Mouse (Mus musculus) embryonic facial prominence, embryonic 10.5 days (tissue): ENCODE measurements around the gene Pxt1. TPM values are rescaled to one million over a fixed set of nuclear protein-coding genes. Genes with fewer than 3 reads are reported as not detected.
A peak's percentile ranks its signal among the peaks of the same experiment; 100 is the strongest.

Source experiments
- DNase-seq: peaks from one replicate; pipeline ENCODE4 v3.0.0-alpha.2; 2017; ENCODE audit warnings: low spot score
- H3K27ac ChIP-seq: fragments of 300-500 bp; sonication (generic); replicated peaks from 2 replicates; pipeline ENCODE4 v1.5.1; 2016; ENCODE audit warnings: mild to moderate bottlenecking
- H3K27me3 ChIP-seq: fragments of 300-500 bp; sonication (generic); replicated peaks from 2 replicates; pipeline ENCODE4 v1.6.1; 2016; ENCODE audit warnings: low read depth, mild to moderate bottlenecking; ENCODE audit not compliant: poor library complexity, severe bottlenecking
- H3K36me3 ChIP-seq: fragments of 300-500 bp; sonication (generic); replicated peaks from 2 replicates; pipeline ENCODE4 v1.6.1; 2016; ENCODE audit warnings: mild to moderate bottlenecking, moderate library complexity
- H3K4me1 ChIP-seq: fragments of 300-500 bp; sonication (generic); 2 replicates; pipeline ENCODE4 v1.6.1; 2016
- H3K4me3 ChIP-seq: fragments of 300-500 bp; sonication (generic); 2 replicates; pipeline ENCODE4 v1.5.1; 2016; ENCODE audit warnings: mild to moderate bottlenecking, moderate library complexity
- H3K9me3 ChIP-seq: fragments of 300-500 bp; sonication (generic); 2 replicates; pipeline ENCODE4 v1.6.1; 2016; ENCODE audit warnings: mild to moderate bottlenecking
- WGBS: fragments of 180-500 bp; shearing (Covaris S2); methylation state at CpG from one replicate; pipeline ENCODE4 v1.1.7; 2016; 5-methylcytosine and 5-hydroxymethylcytosine counted together
- polyA plus RNA-seq: library from polyadenylated mRNA; unstranded; fragments of >200 nt; fragmentation: Nextera tagmentation; extraction: Ambion mirVana; gene quantifications from 2 replicates; pipeline ENCODE4 v1.2.1, GENCODE M21; 2016

The Pxt1 gene
- polyA plus RNA-seq, 1 experiment from 2014 or later = 0.20 TPM

GRCm38 (mm10) chr17:28940776-28941555 lies 2.7 kb downstream of the Pxt1 start:
- no peak for DNase-seq
- WGBS = 93% methylated on average over 25 of the region's 25 CpGs

GRCm38 (mm10) chr17:28936622-28937345 lies 6.9 kb downstream of the Pxt1 start:
- H3K27me3 ChIP-seq = no peaks in the 10 kb centered on the region
- H3K4me1 ChIP-seq = peaks cover 3% of the 10 kb centered on the region
- no peaks in the 10 kb centered on the region for H3K36me3 ChIP-seq
- WGBS = 81% methylated on average over 10 of the region's 10 CpGs
- H3K4me3 ChIP-seq = no peak overlapping the region
- peak; percentile 55 for DNase-seq
- peaks cover 5% of the 10 kb centered on the region; the same call in 1 of the 2 replicates for H3K9me3 ChIP-seq
- H3K27ac ChIP-seq = no peak overlapping the region

More at GRCm38 (mm10) chr17:28940776-28941555, 2.7 kb downstream of the Pxt1 start:
- Histone ChIP-seq H3K4me3 (no peak overlapping the region), H3K27ac (no peak overlapping the region), H3K9me3 (peaks cover 6% of the 10 kb centered on the region; the same call in 1 of the 2 replicates), H3K4me1 (no peaks in the 10 kb centered on the region), H3K27me3 (no peaks in the 10 kb centered on the region), H3K36me3 (no peaks in the 10 kb centered on the region)

GRCm38 (mm10) chr17:28936133-28936532 lies 7.5 kb downstream of the Pxt1 start:
- peaks cover 5% of the 10 kb centered on the region for H3K4me1 ChIP-seq
- no peaks in the 10 kb centered on the region for H3K9me3 ChIP-seq
- no peak for DNase-seq
- WGBS = 89% methylated on average over 7 of the region's 7 CpGs
- H3K4me3 ChIP-seq = no peak overlapping the region
- H3K27ac ChIP-seq = no peak overlapping the region
- H3K36me3 ChIP-seq = no peaks in the 10 kb centered on the region
- no peaks in the 10 kb centered on the region for H3K27me3 ChIP-seq

- Histone ChIP-seq H3K36me3 (no peaks in the 10 kb centered on the region), H3K4me3 (no peak overlapping the region), H3K27ac (no peak overlapping the region), H3K4me1 (peaks cover 16% of the 10 kb centered on the region), H3K9me3 (no peaks in the 10 kb centered on the region), H3K27me3 (no peaks in the 10 kb centered on the region)
- WGBS = 76% methylated on average over 19 of the region's 19 CpGs
- no peak for DNase-seq
These were observed 9.3 kb downstream of the Pxt1 start for GRCm38 (mm10) chr17:28934120-28934916.

GRCm38 (mm10) chr17:28932274-28932673 lies 11.4 kb downstream of the Pxt1 start:
- no peaks in the 10 kb centered on the region for H3K27me3 ChIP-seq
- no peak for DNase-seq
- H3K4me3 ChIP-seq = no peak overlapping the region
- H3K36me3 ChIP-seq = no peaks in the 10 kb centered on the region
- WGBS = 85% methylated on average over 4 of the region's 4 CpGs
- H3K4me1 ChIP-seq = peaks cover 16% of the 10 kb centered on the region
- no peaks in the 10 kb centered on the region for H3K9me3 ChIP-seq
- no peak overlapping the region for H3K27ac ChIP-seq

GRCm38 (mm10) chr17:28931436-28932211 lies 12.0 kb downstream of the Pxt1 start:
- H3K4me1 ChIP-seq = peaks cover 16% of the 10 kb centered on the region
- no peaks in the 10 kb centered on the region for H3K36me3 ChIP-seq
- H3K4me3 ChIP-seq = no peak overlapping the region
- H3K27ac ChIP-seq = peak overlapping the region; percentile 89
- H3K9me3 ChIP-seq = no peaks in the 10 kb centered on the region
- whole genome bisulfite sequencing = 90% methylated on average over 18 of the region's 18 CpGs
- no peak for DNase-seq
- no peaks in the 10 kb centered on the region for H3K27me3 ChIP-seq

- Histone ChIP-seq H3K36me3 (no peaks in the 10 kb centered on the region), H3K27me3 (no peaks in the 10 kb centered on the region), H3K4me1 (peaks cover 22% of the 10 kb centered on the region), H3K27ac (peak overlapping the region; percentile 89), H3K4me3 (peak overlapping the region; percentile 31), H3K9me3 (no peaks in the 10 kb centered on the region)
- DNase-seq = peak; percentile 72
- WGBS = 32% methylated on average over 14 of the region's 14 CpGs
These were observed 13.1 kb downstream of the Pxt1 start for GRCm38 (mm10) chr17:28930392-28931074.

GRCm38 (mm10) chr17:28929369-28929768 lies 14.3 kb downstream of the Pxt1 start:
- peaks cover 22% of the 10 kb centered on the region for H3K4me1 ChIP-seq
- no peaks in the 10 kb centered on the region for H3K9me3 ChIP-seq
- no peaks in the 10 kb centered on the region for H3K36me3 ChIP-seq
- H3K27me3 ChIP-seq = no peaks in the 10 kb centered on the region
- DNase-seq = no peak
- H3K27ac ChIP-seq = no peak overlapping the region
- WGBS = 93% methylated on average over 4 of the region's 4 CpGs
- no peak overlapping the region for H3K4me3 ChIP-seq

- Histone ChIP-seq H3K9me3 (no peaks in the 10 kb centered on the region), H3K27me3 (no peaks in the 10 kb centered on the region), H3K4me1 (peaks cover 24% of the 10 kb centered on the region), H3K27ac (no peak overlapping the region), H3K4me3 (no peak overlapping the region), H3K36me3 (no peaks in the 10 kb centered on the region)
- no peak for DNase-seq
- WGBS = 90% methylated on average over 9 of the region's 9 CpGs
These were observed 15.6 kb downstream of the Pxt1 start for GRCm38 (mm10) chr17:28928004-28928403.

- DNase-seq = peak; percentile 61
- WGBS = 49% methylated on average over 15 of the region's 15 CpGs
- no peak overlapping the region for H3K27ac ChIP-seq
These were observed 16.6 kb downstream of the Pxt1 start for GRCm38 (mm10) chr17:28926866-28927635.

GRCm38 (mm10) chr17:28926380-28926779 lies 17.3 kb downstream of the Pxt1 start:
- 19% methylated on average over 13 of the region's 13 CpGs for WGBS
- Histone ChIP-seq H3K4me3 (no peak overlapping the region), H3K36me3 (no peaks in the 10 kb centered on the region), H3K9me3 (no peaks in the 10 kb centered on the region), H3K27me3 (no peaks in the 10 kb centered on the region), H3K4me1 (peaks cover 24% of the 10 kb centered on the region), H3K27ac (no peak overlapping the region)
- DNase-seq = peak; percentile 86

More at GRCm38 (mm10) chr17:28926866-28927635, 16.6 kb downstream of the Pxt1 start:
- Histone ChIP-seq H3K27me3 (no peaks in the 10 kb centered on the region), H3K4me1 (peaks cover 24% of the 10 kb centered on the region), H3K4me3 (no peak overlapping the region), H3K9me3 (no peaks in the 10 kb centered on the region), H3K36me3 (no peaks in the 10 kb centered on the region)
